Mouse (Mus musculus) small intestine, adult 10 weeks (tissue): ENCODE data around the gene Cldn19. TPM values are rescaled to one million over a fixed set of nuclear protein-coding genes. Genes with fewer than 3 reads are reported as not detected.

Experiments used
- polyA plus RNA-seq: library from polyadenylated mRNA; stranded (reverse); fragments of 350-450 nt; fragmentation: Illumina TruSeq; extraction: RNeasy Lipid Tissue Mini Kit (QIAGEN cat#74804); gene quantifications from one replicate; pipeline ENCODE4 v1.2.3, GENCODE M21; 2014; ENCODE audit warnings: low replicate concordance

Gene Cldn19
- polyA plus RNA-seq: not detected

DNA sequence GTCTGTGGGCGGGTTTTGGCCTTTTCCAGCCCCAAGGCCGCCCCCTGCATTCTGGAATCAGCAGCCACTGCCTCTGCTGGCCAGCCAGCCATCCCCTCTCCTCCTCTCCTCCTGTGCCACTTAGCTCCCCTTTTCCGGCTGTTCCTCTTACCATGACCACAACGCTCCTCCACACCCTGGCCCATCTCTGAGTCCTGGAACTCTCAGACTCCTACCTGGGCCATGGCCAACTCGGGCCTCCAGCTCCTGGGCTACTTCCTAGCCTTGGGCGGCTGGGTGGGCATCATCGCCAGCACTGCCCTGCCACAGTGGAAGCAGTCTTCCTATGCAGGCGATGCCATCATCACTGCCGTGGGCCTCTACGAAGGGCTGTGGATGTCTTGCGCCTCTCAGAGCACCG, at the start of gene Cldn19:
TSS of gene Cldn19 (plus strand) at position 64 of the 400 bp plus-strand sequence.

DNA sequence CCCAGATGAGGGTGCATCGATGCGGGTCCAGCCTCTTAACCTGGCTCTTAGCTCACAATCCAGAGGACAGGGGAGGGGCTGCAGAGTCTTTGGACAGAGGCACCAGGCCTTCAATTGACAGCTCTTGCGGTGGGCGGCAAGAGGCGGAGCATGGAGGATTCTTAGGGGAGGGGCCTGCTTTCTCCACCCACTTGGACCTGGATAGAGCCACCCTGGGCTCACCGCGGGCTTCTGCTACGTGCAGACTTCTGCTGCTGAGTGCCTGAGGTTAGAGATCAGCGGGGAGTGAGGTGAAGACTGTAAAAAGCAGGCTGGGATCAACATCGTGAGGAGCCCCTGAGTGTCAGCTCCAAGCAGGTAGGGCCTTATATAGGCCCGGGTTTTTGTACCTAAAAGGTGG, 37.0 kb upstream of the Cldn19 start, which contains the start of gene Tmem269:
TSS of gene Tmem269 (minus strand) at position 49 of the 400 bp plus-strand sequence.

GRCm38 (mm10) chr4:119232410-119233255, 22.6 kb upstream of the Cldn19 start, which contains the start of the genes AU022252 and P3h1:
AU022252 (minus strand) TSS chr4:119232712.
P3h1 (plus strand) TSS chr4:119232915.

DNA sequence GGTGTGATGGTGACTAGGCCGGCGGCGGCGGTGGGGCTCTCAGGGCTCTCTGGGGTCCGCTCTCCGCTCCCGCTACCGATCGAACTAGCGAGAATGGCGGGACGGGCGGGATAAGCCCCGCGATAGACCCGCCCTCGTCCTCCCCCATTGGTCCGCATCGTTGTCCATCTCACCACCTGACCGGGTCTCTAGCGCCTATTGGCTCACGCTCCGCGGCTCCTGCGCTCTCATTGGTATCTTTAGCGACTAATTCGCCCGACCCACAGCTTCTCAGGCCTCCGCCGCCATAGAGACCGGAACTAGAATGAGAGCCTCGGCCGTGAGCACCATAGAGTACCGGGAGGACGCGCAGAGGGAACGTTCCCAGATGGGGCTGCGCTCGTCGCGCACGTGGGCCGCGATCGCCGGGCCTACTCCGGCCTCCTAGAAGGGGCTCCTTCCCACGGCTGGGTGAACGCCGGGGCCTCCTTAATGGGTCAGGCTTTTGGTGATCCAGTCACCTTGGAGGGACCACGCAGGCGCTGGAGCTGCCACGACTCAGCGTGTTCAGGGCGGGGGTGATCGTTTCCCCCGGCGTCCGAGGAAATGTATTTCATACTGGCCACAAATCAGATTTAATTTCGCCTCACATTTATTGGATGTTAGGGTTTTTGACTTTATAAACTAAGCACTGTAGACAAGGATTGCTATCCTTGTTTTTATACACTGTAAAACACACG, 39.4 kb downstream of the Cldn19 start, which contains the start of gene Ybx1:
TSS of gene Ybx1 (minus strand) at position 190 of the 719 bp plus-strand sequence.

Other genes with a start within 250 kb of the Cldn19 start
- 1.3 TPM for gene Slc2a1, start 146.7 kb upstream of the Cldn19 start, polyA plus RNA-seq
- gene Zfp691, start 81.2 kb upstream of the Cldn19 start, polyA plus RNA-seq: not detected
- gene Ermap, start 65.4 kb upstream of the Cldn19 start, polyA plus RNA-seq: 0.74 TPM
- gene Svbp, start 60.1 kb upstream of the Cldn19 start, polyA plus RNA-seq: 4.6 TPM
- gene Tmem269, start 37.2 kb upstream of the Cldn19 start, polyA plus RNA-seq: 0.52 TPM
- gene AU022252, start 22.7 kb upstream of the Cldn19 start, polyA plus RNA-seq: 2.0 TPM
- gene P3h1, start 22.5 kb upstream of the Cldn19 start, polyA plus RNA-seq: 1.2 TPM
- 684 TPM for gene Ybx1, start 39.2 kb downstream of the Cldn19 start, polyA plus RNA-seq
- gene Ppih, start 65.1 kb downstream of the Cldn19 start, polyA plus RNA-seq: 28.3 TPM
- 0.45 TPM for gene Ccdc30, start 160.1 kb downstream of the Cldn19 start, polyA plus RNA-seq
- gene Ppcs, start 167.0 kb downstream of the Cldn19 start, polyA plus RNA-seq: 38.4 TPM
- gene Zmynd12, start 167.4 kb downstream of the Cldn19 start, polyA plus RNA-seq: not detected
- gene Rimkla, start 237.2 kb downstream of the Cldn19 start, polyA plus RNA-seq: 0.30 TPM